Mouse (Mus musculus) thymus, postnatal 0 days (tissue): Measurements from ENCODE around the gene Rrp8. TPM values are rescaled to one million over a fixed set of nuclear protein-coding genes. Genes with fewer than 3 reads are reported as not detected.
"Not testable (repeated sequence)": the region's sequence is repeated elsewhere in the genome, so short reads cannot be mapped to it uniquely, and the experiment has no call there.

Experiments used
- DNase-seq: peaks from one replicate; pipeline ENCODE4 v3.0.0-alpha.2; 2015; ENCODE audit warnings: low spot score
- polyA plus RNA-seq: library from polyadenylated mRNA; unstranded; fragments of >200 nt; fragmentation: Nextera tagmentation; extraction: Ambion mirVana; gene quantifications from 2 replicates; pipeline ENCODE4 v1.2.1, GENCODE M21; 2015

Gene Rrp8
- polyA plus RNA-seq, 1 experiment from 2014 or later: 45.8 TPM

GRCm38 (mm10) chr7:105747776-105748175 is 10.6 kb upstream of the Rrp8 start:
- no peak for DNase-seq

GRCm38 (mm10) chr7:105743926-105744590 is 6.9 kb upstream of the Rrp8 start, which contains the start of gene Taf10:
Taf10 (minus strand) TSS chr7:105744361.
- DNase-seq: peak; percentile 94

GRCm38 (mm10) chr7:105743246-105743925 is 6.2 kb upstream of the Rrp8 start:
- not testable (repeated sequence) for DNase-seq

- not testable (repeated sequence) for DNase-seq
These were observed 5.5 kb upstream of the Rrp8 start for GRCm38 (mm10) chr7:105742539-105743215.

- no peak for DNase-seq
These were observed 4.8 kb upstream of the Rrp8 start for GRCm38 (mm10) chr7:105741978-105742377.

- DNase-seq: no peak
These were observed 3.7 kb upstream of the Rrp8 start for GRCm38 (mm10) chr7:105740851-105741250.

- DNase-seq: no peak
These were observed 3.1 kb upstream of the Rrp8 start for GRCm38 (mm10) chr7:105740089-105740795.

GRCm38 (mm10) chr7:105738948-105739347 is 1.8 kb upstream of the Rrp8 start:
- DNase-seq: no peak

- no peak for DNase-seq
These were observed 1.1 kb upstream of the Rrp8 start for GRCm38 (mm10) chr7:105738286-105738685.

- DNase-seq: no peak
These were observed 463 bp upstream of the Rrp8 start for GRCm38 (mm10) chr7:105737648-105738047.

GRCm38 (mm10) chr7:105736264-105736901 is 802 bp downstream of the Rrp8 start, which contains the start of gene Ilk:
Ilk (plus strand) TSS chr7:105736592.
- DNase-seq: peak; percentile 83

- DNase-seq: not testable (repeated sequence)
These were observed 1.7 kb downstream of the Rrp8 start for GRCm38 (mm10) chr7:105735464-105735863.

- DNase-seq: no peak
These were observed 2.4 kb downstream of the Rrp8 start for GRCm38 (mm10) chr7:105734826-105735225.

- DNase-seq: no peak
These were observed 3.3 kb downstream of the Rrp8 start for GRCm38 (mm10) chr7:105733836-105734235.

GRCm38 (mm10) chr7:105728701-105729428 is 8.3 kb downstream of the Rrp8 start:
- DNase-seq: no peak

GRCm38 (mm10) chr7:105726980-105727325 is 10.2 kb downstream of the Rrp8 start:
- no peak for DNase-seq

GRCm38 (mm10) chr7:105726144-105726979 is 10.8 kb downstream of the Rrp8 start:
- DNase-seq: peak; percentile 70

- no peak for DNase-seq
These were observed 15.3 kb downstream of the Rrp8 start for GRCm38 (mm10) chr7:105721916-105722315.

- no peak for DNase-seq
These were observed 21.8 kb downstream of the Rrp8 start for GRCm38 (mm10) chr7:105715366-105715765.

GRCm38 (mm10) chr7:105708733-105709132 is 28.5 kb downstream of the Rrp8 start:
- no peak for DNase-seq
